Comparison of ENCODE assay signal across 17 mouse cellular contexts in genomic region chr1:178637293-178637692, GRCm38 (mm10).
"Had no signal": no experiment of that assay in that cellular context is flagged by ENCODE, and none has a peak within 500 bp of the region (broad histone marks: within the 10 kb centered on the region; RNA-seq: fewer than 3 reads in every experiment).

No protein-coding gene starts in this region.

- H3K27me3 ChIP-seq: megakaryocyte, embryonic 14.5 days; midbrain, embryonic 13.5 days; midbrain, embryonic 15.5 days; neural tube, embryonic 12.5 days; stomach, embryonic 15.5 days had no signal

- H3K9me3 ChIP-seq: lung, embryonic 15.5 days; megakaryocyte, embryonic 14.5 days; midbrain, embryonic 13.5 days; midbrain, embryonic 15.5 days; neural tube, embryonic 12.5 days; stomach, embryonic 15.5 days had no signal

- DNase-seq: lung, adult 2 months; lung, postnatal 14 days; lung, postnatal 36 days; right cerebral cortex, postnatal 14 days; thymus, adult 2 months; thymus, postnatal 25 days; thymus, postnatal 4 days had no signal

- H3K4me2 ChIP-seq: lung, embryonic 15.5 days; midbrain, embryonic 11.5 days; midbrain, embryonic 13.5 days; midbrain, embryonic 15.5 days; neural tube, embryonic 12.5 days; stomach, embryonic 15.5 days had no signal

- H3K27ac ChIP-seq: lung, embryonic 15.5 days; macrophage; midbrain, embryonic 13.5 days; midbrain, embryonic 15.5 days; neural tube, embryonic 12.5 days; stomach, embryonic 15.5 days; stomach, postnatal 0 days had no signal

- ATAC-seq: lung, postnatal 0 days; midbrain, embryonic 13.5 days; midbrain, embryonic 15.5 days had no signal

- H3K9ac ChIP-seq: lung, embryonic 15.5 days; midbrain, embryonic 13.5 days; midbrain, embryonic 15.5 days; neural tube, embryonic 12.5 days; stomach, embryonic 15.5 days had no signal

- H3K36me3 ChIP-seq: lung, embryonic 15.5 days; midbrain, embryonic 13.5 days; midbrain, embryonic 15.5 days; neural tube, embryonic 12.5 days; stomach, embryonic 15.5 days had no signal

- H3K4me3 ChIP-seq: lung, embryonic 15.5 days; megakaryocyte, embryonic 14.5 days; midbrain, embryonic 13.5 days; midbrain, embryonic 15.5 days; neural tube, embryonic 12.5 days; stomach, embryonic 15.5 days had no signal

- H3K4me1 ChIP-seq: megakaryocyte, embryonic 14.5 days had no signal
